Mouse (Mus musculus): ENCODE results near the gene Fbxl15. TPM values are rescaled to one million over a fixed set of nuclear protein-coding genes. Genes with fewer than 3 reads are reported as not detected.
A peak's percentile ranks its signal among the peaks of the same experiment; 100 is the strongest.

Fbxl15 gene
- polyA plus RNA-seq, 1 experiment from 2014 or later = 16.4 TPM

- Histone ChIP-seq H3K4me1 (peaks cover 28% of the 10 kb centered on the region), H3K9ac (peak overlapping the region; percentile 21; the same call in 1 of the 2 replicates), H3K36me3 (peaks cover 49% of the 10 kb centered on the region), H3K4me3 (replicated peaks) (peak overlapping the region; percentile 43), H3K27me3 (peaks cover 36% of the 10 kb centered on the region), H3K4me2 (replicated peaks) (peak overlapping the region; percentile 82), H3K27ac (replicated peaks) (no peak overlapping the region), H3K9me3 (replicated peaks) (no peaks in the 10 kb centered on the region)
- WGBS = under 1% methylated on average over 47 of the region's 47 CpGs
- ATAC-seq (ENCODE audit: insufficient number of reproducible peaks, low FRiP score, low TSS enrichment, low read depth) = no peak
These were observed 19.1 kb upstream of the Fbxl15 start for GRCm38 (mm10) chr19:46308706-46309435.

GRCm38 (mm10) chr19:46309651-46310305, 18.2 kb upstream of the Fbxl15 start:
- whole genome bisulfite sequencing = 81% methylated on average over 21 of the region's 21 CpGs

GRCm38 (mm10) chr19:46310312-46310865, 17.6 kb upstream of the Fbxl15 start:
- H3K9ac ChIP-seq = no peak overlapping the region
- 90% methylated on average over 12 of the region's 12 CpGs for WGBS
- ATAC-seq (ENCODE audit: insufficient number of reproducible peaks, low FRiP score, low TSS enrichment, low read depth) = no peak
- H3K27me3 ChIP-seq = peaks cover 51% of the 10 kb centered on the region
- peaks cover 49% of the 10 kb centered on the region for H3K36me3 ChIP-seq
- no peak overlapping the region for H3K4me2 ChIP-seq (replicated peaks)
- H3K27ac ChIP-seq (replicated peaks) = no peak overlapping the region
- H3K9me3 ChIP-seq (replicated peaks) = no peaks in the 10 kb centered on the region
- H3K4me1 ChIP-seq = peaks cover 28% of the 10 kb centered on the region
- no peak overlapping the region for H3K4me3 ChIP-seq (replicated peaks)

More at GRCm38 (mm10) chr19:46309651-46310305, 18.2 kb upstream of the Fbxl15 start:
- H3K4me1 ChIP-seq = peaks cover 28% of the 10 kb centered on the region
- peaks cover 49% of the 10 kb centered on the region for H3K36me3 ChIP-seq
- H3K27ac ChIP-seq (replicated peaks) = no peak overlapping the region
- no peak overlapping the region for H3K4me3 ChIP-seq (replicated peaks)
- no peaks in the 10 kb centered on the region for H3K9me3 ChIP-seq (replicated peaks)
- H3K4me2 ChIP-seq (replicated peaks) = no peak overlapping the region
- H3K27me3 ChIP-seq = peaks cover 45% of the 10 kb centered on the region
- no peak for ATAC-seq (ENCODE audit: insufficient number of reproducible peaks, low FRiP score, low TSS enrichment, low read depth)
- H3K9ac ChIP-seq = no peak overlapping the region

- ATAC-seq (ENCODE audit: insufficient number of reproducible peaks, low FRiP score, low TSS enrichment, low read depth) = no peak
- no peak overlapping the region for H3K4me2 ChIP-seq (replicated peaks)
- no peak overlapping the region for H3K27ac ChIP-seq (replicated peaks)
- no peak overlapping the region for H3K4me3 ChIP-seq (replicated peaks)
- no peaks in the 10 kb centered on the region for H3K9me3 ChIP-seq (replicated peaks)
- H3K4me1 ChIP-seq = peaks cover 29% of the 10 kb centered on the region
- peaks cover 61% of the 10 kb centered on the region for H3K27me3 ChIP-seq
- H3K36me3 ChIP-seq = peaks cover 49% of the 10 kb centered on the region
- 88% methylated on average over 9 of the region's 9 CpGs for WGBS
- no peak overlapping the region for H3K9ac ChIP-seq
These were observed 16.6 kb upstream of the Fbxl15 start for GRCm38 (mm10) chr19:46311341-46311740.

- Histone ChIP-seq H3K4me1 (peaks cover 40% of the 10 kb centered on the region), H3K4me3 (replicated peaks) (no peak overlapping the region), H3K27ac (replicated peaks) (no peak overlapping the region), H3K9me3 (replicated peaks) (no peaks in the 10 kb centered on the region), H3K9ac (no peak overlapping the region), H3K4me2 (replicated peaks) (no peak overlapping the region), H3K36me3 (peaks cover 43% of the 10 kb centered on the region), H3K27me3 (peaks cover 64% of the 10 kb centered on the region)
- WGBS = 87% methylated on average over 21 of the region's 21 CpGs
- ATAC-seq (ENCODE audit: insufficient number of reproducible peaks, low FRiP score, low TSS enrichment, low read depth) = no peak
These were observed 15.4 kb upstream of the Fbxl15 start for GRCm38 (mm10) chr19:46312566-46312965.

- H3K9ac ChIP-seq = no peak overlapping the region
- H3K4me1 ChIP-seq = peaks cover 46% of the 10 kb centered on the region
- H3K4me3 ChIP-seq (replicated peaks) = no peak overlapping the region
- no peak overlapping the region for H3K27ac ChIP-seq (replicated peaks)
- H3K9me3 ChIP-seq (replicated peaks) = no peaks in the 10 kb centered on the region
- ATAC-seq (ENCODE audit: insufficient number of reproducible peaks, low FRiP score, low TSS enrichment, low read depth) = no peak
- H3K27me3 ChIP-seq = peaks cover 66% of the 10 kb centered on the region
- H3K36me3 ChIP-seq = peaks cover 38% of the 10 kb centered on the region
- WGBS = 81% methylated on average over 9 of the region's 9 CpGs
- H3K4me2 ChIP-seq (replicated peaks) = no peak overlapping the region
These were observed 14.9 kb upstream of the Fbxl15 start for GRCm38 (mm10) chr19:46313116-46313515.

- peaks cover 68% of the 10 kb centered on the region for H3K27me3 ChIP-seq
- peaks cover 46% of the 10 kb centered on the region for H3K4me1 ChIP-seq
- peaks cover 33% of the 10 kb centered on the region for H3K36me3 ChIP-seq
- no peak for ATAC-seq (ENCODE audit: insufficient number of reproducible peaks, low FRiP score, low TSS enrichment, low read depth)
- H3K4me3 ChIP-seq (replicated peaks) = no peak overlapping the region
- WGBS = 70% methylated on average over 6 of the region's 6 CpGs
- H3K27ac ChIP-seq (replicated peaks) = no peak overlapping the region
- no peak overlapping the region for H3K9ac ChIP-seq
- H3K4me2 ChIP-seq (replicated peaks) = no peak overlapping the region
- no peaks in the 10 kb centered on the region for H3K9me3 ChIP-seq (replicated peaks)
These were observed 14.4 kb upstream of the Fbxl15 start for GRCm38 (mm10) chr19:46313591-46313990.

GRCm38 (mm10) chr19:46314151-46314601, 13.8 kb upstream of the Fbxl15 start:
- Histone ChIP-seq H3K9ac (no peak overlapping the region), H3K4me1 (peaks cover 46% of the 10 kb centered on the region), H3K4me3 (replicated peaks) (no peak overlapping the region), H3K4me2 (replicated peaks) (no peak overlapping the region), H3K27ac (replicated peaks) (no peak overlapping the region), H3K27me3 (peaks cover 74% of the 10 kb centered on the region), H3K9me3 (replicated peaks) (no peaks in the 10 kb centered on the region), H3K36me3 (peaks cover 32% of the 10 kb centered on the region)
- 14% methylated on average over 18 of the region's 18 CpGs for WGBS
- ATAC-seq (ENCODE audit: insufficient number of reproducible peaks, low FRiP score, low TSS enrichment, low read depth) = no peak

GRCm38 (mm10) chr19:46314872-46315742, 12.9 kb upstream of the Fbxl15 start:
- no peak overlapping the region for H3K27ac ChIP-seq (replicated peaks)
- WGBS = 35% methylated on average over 14 of the region's 14 CpGs
- no peak overlapping the region for H3K4me3 ChIP-seq (replicated peaks)
- H3K9ac ChIP-seq = no peak overlapping the region
- no peak for ATAC-seq (ENCODE audit: insufficient number of reproducible peaks, low FRiP score, low TSS enrichment, low read depth)
- H3K27me3 ChIP-seq = peaks cover 79% of the 10 kb centered on the region
- no peak overlapping the region for H3K4me2 ChIP-seq (replicated peaks)
- peaks cover 27% of the 10 kb centered on the region for H3K36me3 ChIP-seq
- H3K4me1 ChIP-seq = peaks cover 47% of the 10 kb centered on the region
- no peaks in the 10 kb centered on the region for H3K9me3 ChIP-seq (replicated peaks)

GRCm38 (mm10) chr19:46315752-46316610, 12.0 kb upstream of the Fbxl15 start:
- WGBS = 49% methylated on average over 12 of the region's 12 CpGs
- Histone ChIP-seq H3K27ac (replicated peaks) (no peak overlapping the region), H3K27me3 (peaks cover 88% of the 10 kb centered on the region), H3K9ac (no peak overlapping the region), H3K4me2 (replicated peaks) (no peak overlapping the region), H3K4me1 (peaks cover 48% of the 10 kb centered on the region), H3K9me3 (replicated peaks) (no peaks in the 10 kb centered on the region), H3K36me3 (peaks cover 18% of the 10 kb centered on the region), H3K4me3 (replicated peaks) (0 out of 2 replicates have a peak overlapping the region, but pooled peaks have one; percentile 54)
- no peak for ATAC-seq (ENCODE audit: insufficient number of reproducible peaks, low FRiP score, low TSS enrichment, low read depth)
